Mouse (Mus musculus): ENCODE measurements at regions not wholly inside any gene's neighbourhood (a gene's known extent, or its start where the extent isn't known, plus 50 kb on each side); places are given as distances from the start of the nearest gene placed in this dataset.

GRCm38 (mm10) chr5:91774065-91774464, 188.8 kb downstream of the Rchy1 start:
- TF ChIP-seq POLR2A (IDR thresholded peaks at IDR 0.05; ENCODE audit: extremely low read depth, insufficient read depth, low read length) (no peak), CTCF (IDR thresholded peaks at IDR 0.05; ENCODE audit: extremely low read depth, insufficient read depth, low read length) (no peak)

Data from cortical plate, adult 2 months (tissue).